Mouse (Mus musculus) CH12.LX (cell line): ENCODE data around the gene Mknk2. TPM values are rescaled to one million over a fixed set of nuclear protein-coding genes. Genes with fewer than 3 reads are reported as not detected.

Experiments
- DNase-seq: peaks from one replicate; pipeline ENCODE4 v3.0.0-alpha.2; 2013; ENCODE audit errors: extremely low read depth
- H3K27ac ChIP-seq: 2 replicates; pipeline ENCODE4 v1.5.1; 2012; ENCODE audit warnings: low read depth, mild to moderate bottlenecking, control low read depth, moderate library complexity; ENCODE audit not compliant: insufficient read depth
- H3K27me3 ChIP-seq: replicated peaks from 2 replicates; pipeline ENCODE3; 2012; ENCODE audit warnings: inconsistent platforms
- H3K36me3 ChIP-seq, 2 experiments: replicated peaks in 1 of 2; 2 replicates each; pipeline versions ENCODE3 to v1.6.1; 2012; ENCODE audit warnings: inconsistent platforms in 1 of 2, low read length in 1 of 2, mild to moderate bottlenecking in 1 of 2, mixed read lengths in 1 of 2, moderate library complexity in 1 of 2; ENCODE audit not compliant: control insufficient read depth in 1 of 2, insufficient read depth in 1 of 2
- H3K4me1 ChIP-seq, 2 experiments: 2 replicates each; pipeline ENCODE4 v1.6.1; 2012; ENCODE audit warnings: inconsistent platforms in 1 of 2, moderate library complexity in 1 of 2; ENCODE audit not compliant: insufficient read depth in 2 of 2, control insufficient read depth in 1 of 2
- H3K4me2 ChIP-seq: 2 replicates; pipeline ENCODE4 v1.6.1; 2012; ENCODE audit warnings: low read depth, mild to moderate bottlenecking, control low read depth; ENCODE audit not compliant: poor library complexity, insufficient read depth, severe bottlenecking
- H3K4me3 ChIP-seq, 3 experiments: fragments of 150-350 bp in 1 of 3; sonication (generic) in 1 of 3; replicated peaks in 1 of 3; 2 replicates each; pipeline versions ENCODE3 to v1.5.1; 2011 to 2012; ENCODE audit warnings: low read depth in 2 of 3, low read length in 2 of 3, mild to moderate bottlenecking in 2 of 3, moderate library complexity in 2 of 3, control low read depth in 1 of 3, improper control_type of control experiment in 1 of 3, inconsistent platforms in 1 of 3, mixed read lengths in 1 of 3; ENCODE audit not compliant: poor library complexity in 1 of 3
- H3K79me2 ChIP-seq: replicated peaks from 2 replicates; pipeline ENCODE4 v1.6.1; 2012; ENCODE audit warnings: mild to moderate bottlenecking, moderate library complexity; ENCODE audit not compliant: control insufficient read depth, poor library complexity, insufficient read depth, severe bottlenecking; ENCODE audit errors: extremely low read depth
- H3K9ac ChIP-seq: 2 replicates; pipeline ENCODE4 v1.6.1; 2012; ENCODE audit warnings: low read depth, mild to moderate bottlenecking, control low read depth, moderate library complexity; ENCODE audit not compliant: insufficient read depth
- H3K9me3 ChIP-seq: replicated peaks from 2 replicates; pipeline ENCODE3; 2012; ENCODE audit warnings: low read length, inconsistent platforms, mixed read lengths
- BHLHE40 ChIP-seq: IDR thresholded peaks from 2 replicates; pipeline ENCODE4 v1.6.1; 2011; ENCODE audit warnings: mild to moderate bottlenecking, low read depth, low read length, improper control_type of control experiment
- CHD1 ChIP-seq: IDR thresholded peaks from 2 replicates; pipeline ENCODE4 v1.6.1; 2012; ENCODE audit warnings: low read depth, low read length, improper control_type of control experiment, inconsistent platforms
- CHD2 ChIP-seq: IDR thresholded peaks from 2 replicates; pipeline ENCODE4 v1.6.1; 2011; ENCODE audit warnings: low read length, improper control_type of control experiment
- CTCF ChIP-seq, 2 experiments: IDR thresholded peaks in 1 of 2; conservative IDR thresholded peaks in 1 of 2; 2 replicates each; pipeline ENCODE4 v1.5.1; 2011 to 2012; ENCODE audit warnings: low read depth in 2 of 2, low read length in 2 of 2, improper control_type of control experiment in 1 of 2, inconsistent platforms in 1 of 2, mild to moderate bottlenecking in 1 of 2, moderate library complexity in 1 of 2
- ELF1 ChIP-seq: IDR thresholded peaks from 2 replicates; pipeline ENCODE4 v1.6.1; 2014; ENCODE audit warnings: low read depth, mild to moderate bottlenecking, inconsistent platforms, low read length, improper control_type of control experiment
- EP300 ChIP-seq: IDR thresholded peaks from 2 replicates; pipeline ENCODE4 v1.6.1; 2011; ENCODE audit warnings: low read length, improper control_type of control experiment
- ETS1 ChIP-seq: conservative IDR thresholded peaks from 2 replicates; pipeline ENCODE4 v1.6.1; 2012; ENCODE audit warnings: low read depth, mild to moderate bottlenecking, inconsistent platforms, low read length, improper control_type of control experiment, moderate library complexity
- IRF4 ChIP-seq: IDR thresholded peaks from 2 replicates; pipeline ENCODE4 v1.6.1; 2014; ENCODE audit warnings: low read depth, mild to moderate bottlenecking, inconsistent platforms, low read length, improper control_type of control experiment
- MAFK ChIP-seq: IDR thresholded peaks from 2 replicates; pipeline ENCODE4 v1.6.1; 2011; ENCODE audit warnings: low read length, improper control_type of control experiment; ENCODE audit not compliant: insufficient replicate concordance
- MAZ ChIP-seq: IDR thresholded peaks from 2 replicates; pipeline ENCODE4 v1.6.1; 2012; ENCODE audit warnings: low read depth, mild to moderate bottlenecking, inconsistent platforms, low read length, improper control_type of control experiment, moderate library complexity
- MYC ChIP-seq: IDR thresholded peaks from 2 replicates; pipeline ENCODE4 v1.6.1; 2011; ENCODE audit warnings: low read depth, mild to moderate bottlenecking, improper control_type of control experiment, low read length
- NELFE ChIP-seq: IDR thresholded peaks from 2 replicates; pipeline ENCODE4 v1.6.1; 2011; ENCODE audit warnings: low read depth, low read length, improper control_type of control experiment
- NRF1 ChIP-seq: IDR thresholded peaks from 2 replicates; pipeline ENCODE4 v1.6.1; 2014; ENCODE audit warnings: low read depth, mild to moderate bottlenecking, inconsistent platforms, low read length, improper control_type of control experiment, moderate library complexity
- PAX5 ChIP-seq: IDR thresholded peaks from 2 replicates; pipeline ENCODE4 v1.6.1; 2012; ENCODE audit warnings: low read length, inconsistent platforms, mixed read lengths
- POLR2A ChIP-seq: IDR thresholded peaks from 2 replicates; pipeline ENCODE4 v1.6.1; 2011; ENCODE audit warnings: low read depth, mild to moderate bottlenecking, improper control_type of control experiment, low read length
- RAD21 ChIP-seq: IDR thresholded peaks from 2 replicates; pipeline ENCODE4 v1.6.1; 2011; ENCODE audit warnings: low read depth, mild to moderate bottlenecking, low read length, improper control_type of control experiment, moderate library complexity
- SIN3A ChIP-seq: IDR thresholded peaks from 2 replicates; pipeline ENCODE4 v1.6.1; 2012; ENCODE audit warnings: low read length, improper control_type of control experiment, inconsistent platforms
- TCF12 ChIP-seq: IDR thresholded peaks from 2 replicates; pipeline ENCODE4 v1.6.1; 2014; ENCODE audit warnings: low read depth, mild to moderate bottlenecking, inconsistent platforms, low read length, improper control_type of control experiment
- UBTF ChIP-seq: IDR thresholded peaks from 2 replicates; pipeline ENCODE4 v1.6.1; 2012; ENCODE audit warnings: low read depth, mild to moderate bottlenecking, inconsistent platforms, low read length, improper control_type of control experiment, moderate library complexity
- USF2 ChIP-seq: conservative IDR thresholded peaks from 2 replicates; pipeline ENCODE4 v1.6.1; 2011; ENCODE audit warnings: low read depth, low read length, improper control_type of control experiment
- ZC3H11A ChIP-seq: IDR thresholded peaks from 2 replicates; pipeline ENCODE4 v1.6.1; 2012; ENCODE audit warnings: low read depth, mild to moderate bottlenecking, inconsistent platforms, low read length, improper control_type of control experiment
- ZMIZ1 ChIP-seq: IDR thresholded peaks from 2 replicates; pipeline ENCODE4 v1.6.1; 2012; ENCODE audit warnings: low read depth, mild to moderate bottlenecking, inconsistent platforms, low read length, improper control_type of control experiment
- dilution Hi-C: fragments of 300-500 bp; cut with MboI; formaldehyde crosslinking; loops from 2 replicates; pipeline ENCODE4 v1.14.3; 2020; ENCODE audit warnings: low sequenced_read_pairs; ENCODE audit not compliant: extremely low pct_unique_long_range_greater_than_20kb, extremely low pct_ligation_motif_present
- in situ Hi-C: fragments of 300-500 bp; cut with MboI; formaldehyde crosslinking; loops from 3 replicates; pipeline ENCODE4 v1.14.3; 2019; ENCODE audit warnings: low sequenced_read_pairs, low pct_ligation_motif_present, low pct_unique_long_range_greater_than_20kb, mixed read lengths
- polyA plus RNA-seq: library from polyadenylated mRNA; unstranded; fragments of >175 nt; gene quantifications from 2 replicates; pipeline ENCODE4 v1.2.1, GENCODE M21; 2012; ENCODE audit warnings: low read depth; ENCODE audit not compliant: insufficient read length
- total RNA-seq, 2 experiments: library from RNA; depleted of rRNA; stranded (reverse); fragments of 300-350 nt in 1 of 2; fragments of >200 nt in 1 of 2; gene quantifications; 2 replicates each; pipeline ENCODE4 v1.2.3; 2012 to 2014

The Mknk2 gene
- total and polyA plus RNA-seq, 3 experiments = 91.5 to 199 (median 138) TPM

DNA sequence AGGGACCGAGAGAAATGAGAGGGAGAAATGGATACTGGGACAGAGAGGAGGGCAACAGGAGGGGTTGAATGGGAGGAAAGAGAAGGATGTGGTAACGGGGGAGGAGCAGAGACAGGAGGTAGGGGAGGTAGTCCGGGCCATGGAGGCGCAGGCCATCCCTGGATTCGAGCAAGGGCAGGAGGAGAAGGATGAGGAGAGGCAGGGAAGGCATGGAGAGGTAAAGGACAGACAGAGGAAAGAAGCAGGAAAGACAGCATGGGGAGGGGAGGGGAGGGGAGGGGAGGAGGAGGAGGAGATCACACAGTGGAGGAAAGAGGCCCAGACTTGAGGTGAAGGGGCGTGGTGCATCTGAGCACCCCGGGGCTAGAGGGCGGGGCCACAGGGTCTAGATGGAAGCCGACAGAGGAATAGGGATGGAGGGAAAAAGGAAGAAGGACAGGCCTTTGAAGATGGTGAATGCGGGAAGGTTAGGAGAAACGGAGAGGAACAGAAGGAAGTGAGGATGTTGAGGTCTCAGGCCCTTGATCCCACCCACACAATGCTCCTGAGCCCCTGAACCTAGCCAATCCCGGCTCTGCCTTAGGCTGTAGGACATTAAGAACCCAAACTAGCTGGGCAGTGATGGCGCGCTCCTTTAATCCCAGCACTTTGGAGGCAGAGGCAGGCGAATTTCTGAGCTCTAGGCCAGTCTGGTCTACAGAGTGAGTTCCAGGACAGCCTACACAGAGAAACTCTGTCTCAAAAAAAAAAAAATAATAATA is 20.9 kb downstream of the Mknk2 start, which contains the start of gene Btbd2:
Gene Btbd2, minus strand, starts transcription at position 209 of the 761 bp plus-strand sequence.
- no peak for DNase-seq
- H3K36me3 ChIP-seq = peaks cover 0 to 10% of the 10 kb centered on the region in 2 experiments
- 0 out of 2 replicates have a peak, but pooled peaks have one; percentile 1 for TF ChIP-seq ELF1
- TF ChIP-seq MAFK = no peak
- peak within 1 kb of the TSS; percentile 94 for H3K9ac ChIP-seq
- no peaks in the 10 kb centered on the region for H3K9me3 ChIP-seq
- peak within 1 kb of the TSS; percentile 82 for H3K4me2 ChIP-seq
- dilution Hi-C loops (no loop called here), in situ Hi-C loops (no loop called here)
- H3K27me3 ChIP-seq = no peaks in the 10 kb centered on the region
- peak within 1 kb of the TSS; percentile 77 to 86 (median 78) for H3K4me3 ChIP-seq
- peaks cover 17 to 49% of the 10 kb centered on the region in 2 experiments for H3K4me1 ChIP-seq
- peak within 1 kb of the TSS; percentile 40 for H3K27ac ChIP-seq
- H3K79me2 ChIP-seq = no peaks in the 10 kb centered on the region

DNA sequence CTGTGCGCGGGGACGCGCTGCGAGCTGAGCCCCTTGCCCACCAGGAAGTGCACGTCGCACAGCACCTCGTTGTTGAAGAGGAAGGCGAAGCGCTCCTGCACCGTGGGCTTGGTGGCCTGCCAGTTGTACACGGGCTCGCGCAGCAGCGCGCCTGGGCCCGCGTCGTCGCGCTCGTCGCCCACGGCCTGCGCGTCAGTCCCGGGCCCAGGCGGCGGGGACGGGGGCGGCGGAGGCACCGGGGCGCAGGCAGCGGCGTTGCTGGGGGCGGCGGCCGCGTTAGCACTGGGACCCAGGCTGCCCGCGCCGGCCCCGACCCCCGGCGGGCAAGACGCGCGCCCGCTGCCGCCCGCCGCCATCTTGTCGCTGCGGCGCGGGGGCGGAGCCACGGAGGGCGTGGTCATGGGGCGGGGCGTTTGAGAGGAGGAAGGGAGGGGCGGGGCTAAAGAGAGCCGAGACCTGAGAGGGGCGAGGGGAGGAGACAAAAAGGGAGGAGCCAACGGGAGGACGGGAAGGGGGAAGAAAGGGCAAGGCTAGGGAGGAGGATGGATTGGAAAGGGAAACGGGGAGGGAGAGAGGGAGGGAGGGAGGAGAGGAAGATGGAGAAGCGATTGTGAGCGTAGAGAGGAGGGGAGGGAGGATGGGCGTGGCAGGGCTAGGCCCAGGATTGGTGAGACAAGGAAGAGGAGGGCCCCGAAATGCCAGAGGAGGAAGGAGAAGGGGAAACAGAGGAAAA is 21.6 kb downstream of the Mknk2 start:
- Histone ChIP-seq H3K9ac (peak overlapping the region; percentile 94), H3K27me3 (no peaks in the 10 kb centered on the region), H3K9me3 (no peaks in the 10 kb centered on the region), H3K36me3 (peaks cover 0 to 11% of the 10 kb centered on the region in 2 experiments), H3K27ac (peak overlapping the region; percentile 4; the same call in 1 of the 2 replicates), H3K4me3 (peak overlapping the region; percentile 77 to 86 (median 78)), H3K4me1 (peaks cover 17 to 47% of the 10 kb centered on the region in 2 experiments), H3K79me2 (no peaks in the 10 kb centered on the region), H3K4me2 (peak overlapping the region; percentile 82)
- DNase-seq = peak; percentile 94
- no peak for TF ChIP-seq UBTF
- TF ChIP-seq CTCF (conservative IDR thresholded peaks at IDR 0.05 in 1 of 2, IDR thresholded peaks at IDR 0.05 in 1 of 2; ENCODE audit: low read depth in 2 of 2, low read length in 2 of 2) = no peak
- TF ChIP-seq POLR2A = peak; percentile 71; the same call in 1 of the 2 replicates
- TF ChIP-seq CHD2 = peak; percentile 22; the same call in 1 of the 2 replicates
- TF ChIP-seq ZC3H11A = no peak
- no peak for TF ChIP-seq BHLHE40
- TF ChIP-seq RAD21 = no peak
- 0 out of 2 replicates have a peak, but pooled peaks have one; percentile 17 for TF ChIP-seq ELF1
- TF ChIP-seq CHD1 = no peak
- no peak for TF ChIP-seq PAX5
- TF ChIP-seq MAZ = 0 out of 2 replicates have a peak, but pooled peaks have one; percentile 20
- TF ChIP-seq IRF4 = 0 out of 2 replicates have a peak, but pooled peaks have one; percentile 16
- TF ChIP-seq ETS1 = no peak
- no peak for TF ChIP-seq EP300
- no peak for TF ChIP-seq NRF1
- peak; percentile 73 for TF ChIP-seq TCF12
- TF ChIP-seq NELFE = peak; percentile 42; the same call in 1 of the 2 replicates
- 0 out of 2 replicates have a peak, but pooled peaks have one; percentile 32 for TF ChIP-seq SIN3A
- TF ChIP-seq MYC = no peak
- TF ChIP-seq USF2 = no peak
- TF ChIP-seq ZMIZ1 = peak; percentile 43
- dilution Hi-C loops (no loop called here), in situ Hi-C loops (no loop called here)
